In genomic region chr7:127890798-127891197, GRCm38 (mm10) we compare ENCODE assay signal across 14 mouse cellular contexts. TPM values are rescaled to one million over a fixed set of nuclear protein-coding genes. Genes with fewer than 3 reads are reported as not detected.
DNase-seq lines count a peak whose midpoint lies in the region; ATAC-seq and TF ChIP-seq lines count a peak whose summit lies in the region.
"Had no signal": no experiment of that assay in that cellular context is flagged by ENCODE, and none has a peak within 500 bp of the region (broad histone marks: within the 10 kb centered on the region; RNA-seq: fewer than 3 reads in every experiment).

Prss53 (minus strand) TSS chr7:127890970.

- ATAC-seq in liver, postnatal 0 days, result no peak
- no peak for ATAC-seq in liver, embryonic 12.5 days
- ATAC-seq in kidney, embryonic 15.5 days (replicated peaks; ENCODE audit: low FRiP score), result no peak
- no peak for ATAC-seq in lung, embryonic 14.5 days (ENCODE audit: insufficient read depth)
- ATAC-seq in megakaryocyte-erythroid progenitor cell, adult 5-6 weeks (replicated peaks; ENCODE audit: low FRiP score, low TSS enrichment, poor library complexity, severe bottlenecking), result no peak
- ATAC-seq in cerebellum, adult (ENCODE audit: insufficient number of reproducible peaks, low FRiP score, low TSS enrichment), result no peak
- ATAC-seq: CD4-positive, CD25-positive, alpha-beta regulatory T cell, adult 4 months had no signal

- no peaks in the 10 kb centered on the region for H3K9me3 ChIP-seq in liver, postnatal 0 days (ENCODE audit: low read length)
- no peaks in the 10 kb centered on the region for H3K9me3 ChIP-seq in liver, embryonic 12.5 days (replicated peaks)
- no peaks in the 10 kb centered on the region for H3K9me3 ChIP-seq in kidney, embryonic 15.5 days (replicated peaks)
- no peaks in the 10 kb centered on the region for H3K9me3 ChIP-seq in lung, embryonic 14.5 days (ENCODE audit: low read depth, low read length)
- H3K9me3 ChIP-seq: heart, embryonic 10.5 days had no signal

- no peak for TF ChIP-seq EP300 in liver, postnatal 0 days (IDR thresholded peaks at IDR 0.05; ENCODE audit: low read depth)

- no peak within 1 kb of the TSS for H3K4me3 ChIP-seq in liver, postnatal 0 days (ENCODE audit: low read depth, low read length)
- no peak within 1 kb of the TSS for H3K4me3 ChIP-seq in liver, embryonic 12.5 days
- H3K4me3 ChIP-seq in kidney, embryonic 15.5 days (replicated peaks), result no peak within 1 kb of the TSS
- H3K4me3 ChIP-seq in lung, embryonic 14.5 days (ENCODE audit: low read depth, low read length), result no peak within 1 kb of the TSS
- H3K4me3 ChIP-seq: erythroblast, embryonic 14.5 days; heart, embryonic 10.5 days had no signal

- WGBS in liver, postnatal 0 days (ENCODE audit: insufficient replicate concordance), result 46% methylated on average over 4 of the region's 4 CpGs
- 50% methylated on average over 4 of the region's 4 CpGs for WGBS in liver, embryonic 12.5 days (ENCODE audit: insufficient replicate concordance)
- WGBS in kidney, embryonic 15.5 days, result 32% methylated on average over 4 of the region's 4 CpGs
- WGBS in lung, embryonic 14.5 days, result 16% methylated on average over 4 of the region's 4 CpGs

- H3K27me3 ChIP-seq in liver, postnatal 0 days (ENCODE audit: insufficient read depth, low read length), result no peaks in the 10 kb centered on the region
- no peaks in the 10 kb centered on the region for H3K27me3 ChIP-seq in liver, embryonic 12.5 days (replicated peaks)
- H3K27me3 ChIP-seq in kidney, embryonic 15.5 days, result no peaks in the 10 kb centered on the region
- H3K27me3 ChIP-seq in lung, embryonic 14.5 days (ENCODE audit: insufficient read depth, low read length), result no peaks in the 10 kb centered on the region

- no peak within 1 kb of the TSS for H3K27ac ChIP-seq in liver, postnatal 0 days (ENCODE audit: low read depth)
- H3K27ac ChIP-seq in liver, embryonic 12.5 days, result no peak within 1 kb of the TSS
- H3K27ac ChIP-seq in kidney, embryonic 15.5 days, result no peak within 1 kb of the TSS
- no peak within 1 kb of the TSS for H3K27ac ChIP-seq in lung, embryonic 14.5 days (ENCODE audit: low read depth)
- H3K27ac ChIP-seq: heart, embryonic 10.5 days had no signal

- H3K4me2 ChIP-seq in liver, postnatal 0 days (ENCODE audit: low read depth, low read length), result no peak within 1 kb of the TSS
- no peak within 1 kb of the TSS for H3K4me2 ChIP-seq in liver, embryonic 12.5 days
- H3K4me2 ChIP-seq in kidney, embryonic 15.5 days, result no peak within 1 kb of the TSS
- H3K4me2 ChIP-seq in lung, embryonic 14.5 days, result no peak within 1 kb of the TSS

- TF ChIP-seq CTCF in liver, postnatal 0 days (IDR thresholded peaks at IDR 0.05; ENCODE audit: low read depth), result no peak
- no peak for TF ChIP-seq CTCF in lung, embryonic 14.5 days (IDR thresholded peaks at IDR 0.05; ENCODE audit: low read depth)

- peak; percentile 66 for DNase-seq in liver, postnatal 0 days
- peak; percentile 46 for DNase-seq in lung, embryonic 14.5 days
- DNase-seq in cerebellum, adult 9-11 months, result no peak
- DNase-seq: adrenal gland, postnatal 25 days; gastrocnemius, postnatal 14 days; heart, postnatal 4 days had no signal

- peaks cover 2% of the 10 kb centered on the region for H3K4me1 ChIP-seq in liver, postnatal 0 days (ENCODE audit: insufficient read depth)
- H3K4me1 ChIP-seq in liver, embryonic 12.5 days, result peaks cover 26% of the 10 kb centered on the region
- peaks cover 10% of the 10 kb centered on the region for H3K4me1 ChIP-seq in kidney, embryonic 15.5 days
- peaks cover 8% of the 10 kb centered on the region for H3K4me1 ChIP-seq in lung, embryonic 14.5 days (ENCODE audit: insufficient read depth)

- H3K36me3 ChIP-seq in liver, postnatal 0 days (replicated peaks; ENCODE audit: insufficient read depth, low read length), result peaks cover 30% of the 10 kb centered on the region
- peaks cover 73% of the 10 kb centered on the region for H3K36me3 ChIP-seq in liver, embryonic 12.5 days
- peaks cover 61% of the 10 kb centered on the region for H3K36me3 ChIP-seq in kidney, embryonic 15.5 days
- H3K36me3 ChIP-seq in lung, embryonic 14.5 days (ENCODE audit: insufficient read depth), result peaks cover 64% of the 10 kb centered on the region

- no peak within 1 kb of the TSS; the same call in 1 of the 2 replicates for H3K9ac ChIP-seq in liver, postnatal 0 days (replicated peaks)
- no peak within 1 kb of the TSS for H3K9ac ChIP-seq in liver, embryonic 12.5 days
- H3K9ac ChIP-seq in kidney, embryonic 15.5 days, result 0 out of 2 replicates have a peak within 1 kb of the TSS, but pooled peaks have one; percentile 29
- no peak within 1 kb of the TSS for H3K9ac ChIP-seq in lung, embryonic 14.5 days

RNA-seq across cellular contexts. Expression of gene Prss53, which starts in this region (rescaled TPM):
- 0.39 and 0.43 TPM in 2 replicates for polyA plus RNA-seq in liver, postnatal 0 days (2015; fragmentation: Nextera tagmentation; extraction: Ambion mirVana)
- polyA plus RNA-seq in liver, embryonic 12.5 days (2016; fragmentation: Nextera tagmentation; extraction: Ambion mirVana), result 0.26 and 0.49 TPM in 2 replicates
- polyA plus RNA-seq in kidney, embryonic 15.5 days (2015; fragmentation: Nextera tagmentation; extraction: Ambion mirVana), result 2.2 and 2.7 TPM in 2 replicates
- 0.65 and 0.95 TPM in 2 replicates for polyA plus RNA-seq in lung, embryonic 14.5 days (2014; fragmentation: Nextera tagmentation; extraction: Ambion mirVana)
- 0.81 TPM in 1 of 2 replicates, not detected in the other for total RNA-seq in megakaryocyte-erythroid progenitor cell, adult 5-6 weeks (2014; fragmentation: Nextera tagmentation)
- total RNA-seq in megakaryocyte-erythroid progenitor cell, adult 5-6 weeks (2017), result not detected in 2 replicates
- total RNA-seq: neutrophil, adult 5-6 weeks had no signal

Comparison
In these comparisons a context has a peak if more than half of its experiments do, and no peak if none do; other contexts are left out.
1. Peak in DNase-seq in liver, postnatal 0 days; RNA of the gene not detected or under 1 TPM.
2. Peak in DNase-seq in lung, embryonic 14.5 days; RNA of the gene not detected or under 1 TPM.